Mouse (Mus musculus) embryo, embryonic 11 days (tissue): ENCODE measurements around the gene Zfp414.

Experiments used
- DNase-seq: peaks from one replicate; pipeline ENCODE4 v3.0.0-alpha.2; 2015

Gene Zfp414

DNA sequence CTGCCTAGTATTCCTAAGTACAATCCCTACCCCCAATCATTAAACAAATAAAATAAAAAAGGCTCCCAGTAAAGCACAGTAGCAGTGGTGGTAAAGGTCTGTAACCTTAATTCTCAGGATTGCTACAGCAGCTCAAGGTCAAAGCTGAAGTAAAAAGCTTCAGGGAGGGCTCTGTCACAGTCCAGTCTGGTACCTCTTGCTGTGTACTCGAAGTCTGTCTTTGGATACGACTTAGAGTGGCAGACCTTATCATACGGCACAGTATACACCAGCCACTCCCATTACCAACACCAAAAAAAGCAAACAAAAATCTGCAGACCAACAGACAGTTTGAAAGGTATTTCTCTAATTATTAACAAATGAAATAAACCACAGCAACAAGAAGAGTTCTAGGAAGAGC lies 37.9 kb downstream of the Zfp414 start:
- no peak for DNase-seq

DNA sequence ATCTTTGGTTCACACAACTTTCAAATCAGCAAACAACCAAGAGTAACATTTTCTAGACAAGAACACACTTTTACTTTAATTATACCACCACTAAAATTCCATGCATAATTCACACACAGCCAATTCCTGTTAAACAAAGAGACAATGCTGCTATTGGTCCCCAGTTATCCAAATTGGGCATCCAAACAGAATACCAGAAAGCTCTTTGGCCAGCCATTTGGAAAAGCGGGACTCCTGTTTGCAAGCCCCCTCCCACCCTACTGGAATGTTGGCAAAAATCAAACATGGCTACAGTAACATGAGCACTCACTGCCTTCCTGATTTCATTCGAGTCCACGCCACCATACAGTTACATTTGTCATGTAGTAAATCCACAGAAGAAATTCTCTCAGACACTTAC lies 40.8 kb downstream of the Zfp414 start:
- no peak for DNase-seq

DNA sequence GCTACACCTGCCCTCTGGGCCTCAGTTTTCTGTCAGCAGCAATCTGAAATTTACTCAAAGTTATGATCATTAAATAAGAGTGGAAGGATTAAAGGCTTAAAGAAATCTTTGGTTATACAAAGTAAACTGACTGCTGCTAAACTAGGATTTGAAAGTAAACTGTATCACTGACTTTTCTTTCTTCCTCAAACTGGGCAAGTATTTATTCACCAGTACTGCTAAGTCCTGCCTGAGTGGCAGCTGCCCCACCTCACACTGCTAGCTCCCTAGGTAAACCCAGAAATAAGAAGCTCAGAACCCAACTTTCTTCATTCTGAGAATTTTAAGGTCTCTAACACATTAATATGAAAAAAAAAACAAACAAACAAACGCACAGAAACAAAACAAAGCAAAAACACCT lies 44.9 kb downstream of the Zfp414 start:
- DNase-seq: no peak

GRCm38 (mm10) chr17:33675452-33675851 lies 46.6 kb downstream of the Zfp414 start:
- DNase-seq: no peak

- no peak for DNase-seq
Observed at GRCm38 (mm10) chr17:33676086-33676485, 47.2 kb downstream of the Zfp414 start.

DNA sequence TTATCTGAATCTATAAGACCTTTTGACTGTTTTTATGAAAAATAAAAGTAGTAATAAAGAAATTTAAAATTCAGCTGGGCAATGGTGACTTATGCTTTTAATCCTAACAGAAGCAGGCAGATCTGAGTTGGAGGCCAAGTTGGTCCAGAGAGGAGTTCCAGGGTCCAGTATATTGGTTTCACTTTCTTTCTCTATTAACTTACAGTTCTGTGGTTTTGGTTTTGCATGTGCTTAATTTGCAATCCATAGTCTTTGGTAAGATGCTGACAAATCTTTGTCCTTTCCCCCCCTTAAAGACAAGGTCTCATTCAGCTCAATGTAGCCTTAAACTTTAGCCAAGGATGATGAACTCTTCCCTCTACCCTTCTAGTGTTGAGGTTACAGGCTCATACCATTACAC lies 49.9 kb downstream of the Zfp414 start:
- no peak for DNase-seq
